14 mouse cellular contexts compared by ENCODE assay signal in genomic region chr15:10011289-10012234, GRCm38 (mm10).
DNase-seq lines count a peak whose midpoint lies in the region; ATAC-seq and TF ChIP-seq lines count a peak whose summit lies in the region.
"Had no signal": no experiment of that assay in that cellular context is flagged by ENCODE, and none has a peak within 500 bp of the region (broad histone marks: within the 10 kb centered on the region; RNA-seq: fewer than 3 reads in every experiment).

No protein-coding gene starts in this region.

- intact Hi-C loops in gastrocnemius, adult 2 months (cut with DNase I), result no loop called here

- no peaks in the 10 kb centered on the region; the same call in 1 of the 2 replicates for H3K4me1 ChIP-seq in forebrain, postnatal 0 days (ENCODE audit: insufficient read depth)
- no peaks in the 10 kb centered on the region for H3K4me1 ChIP-seq in neural tube, embryonic 14.5 days (ENCODE audit: control insufficient read depth, insufficient read depth, low read length)
- H3K4me1 ChIP-seq: embryonic facial prominence, embryonic 15.5 days; limb, embryonic 15.5 days; stomach, embryonic 15.5 days had no signal

- H3K4me2 ChIP-seq in forebrain, postnatal 0 days (ENCODE audit: low read depth), result no peak overlapping the region
- no peak overlapping the region for H3K4me2 ChIP-seq in neural tube, embryonic 14.5 days (ENCODE audit: low read depth, low read length)
- H3K4me2 ChIP-seq: embryonic facial prominence, embryonic 15.5 days; limb, embryonic 15.5 days; stomach, embryonic 15.5 days had no signal

- TF ChIP-seq CTCF in forebrain, postnatal 0 days (IDR thresholded peaks at IDR 0.05; ENCODE audit: low read depth), result no peak
- no peak for TF ChIP-seq CTCF in gastrocnemius, adult 2 months (IDR thresholded peaks at IDR 0.05)

- H3K27ac ChIP-seq in forebrain, postnatal 0 days (ENCODE audit: low read depth, low read length), result peak overlapping the region; percentile 54; the same call in 1 of the 2 replicates
- no peak overlapping the region for H3K27ac ChIP-seq in neural tube, embryonic 14.5 days (ENCODE audit: low read depth, low read length)
- no peak overlapping the region for H3K27ac ChIP-seq in gastrocnemius, adult 2 months
- H3K27ac ChIP-seq: embryonic facial prominence, embryonic 15.5 days; heart, adult 2 months; limb, embryonic 15.5 days; stomach, embryonic 15.5 days had no signal

- ATAC-seq in forebrain, postnatal 0 days, result peak; percentile 100
- ATAC-seq in neural tube, embryonic 14.5 days (ENCODE audit: low read depth), result peak; percentile 99
- ATAC-seq in erythroid progenitor cell, adult 5-6 weeks (replicated peaks; ENCODE audit: low FRiP score, poor library complexity, severe bottlenecking), result no peak

- no peaks in the 10 kb centered on the region for H3K27me3 ChIP-seq in forebrain, postnatal 0 days (ENCODE audit: insufficient read depth, low read length)
- H3K27me3 ChIP-seq in neural tube, embryonic 14.5 days (ENCODE audit: control insufficient read depth, insufficient read depth, low read length), result no peaks in the 10 kb centered on the region
- H3K27me3 ChIP-seq: embryonic facial prominence, embryonic 15.5 days; limb, embryonic 15.5 days; stomach, embryonic 15.5 days had no signal

- peak; percentile 50 for DNase-seq in embryo, embryonic 10.5 days (ENCODE audit: low spot score)
- peak; percentile 79 for DNase-seq in forebrain, postnatal 0 days
- DNase-seq in layer of hippocampus, adult 9-11 months, result peak; percentile 41
- no peak for DNase-seq in gastrocnemius, adult 2 months
- DNase-seq in lung, postnatal 25 days (ENCODE audit: low spot score), result no peak
- no peak for DNase-seq in heart, postnatal 4 days
- DNase-seq: adrenal gland, adult 2 months; heart, adult 2 months; kidney, adult 9 months had no signal

- WGBS in forebrain, postnatal 0 days, result 23% methylated on average over 7 of the region's 7 CpGs
- WGBS in neural tube, embryonic 14.5 days, result 44% methylated on average over 7 of the region's 7 CpGs

- no peak overlapping the region for H3K4me3 ChIP-seq in forebrain, postnatal 0 days (ENCODE audit: low read depth, low read length)
- H3K4me3 ChIP-seq in neural tube, embryonic 14.5 days (ENCODE audit: low read depth, low read length), result no peak overlapping the region
- no peak overlapping the region for H3K4me3 ChIP-seq in gastrocnemius, adult 2 months
- H3K4me3 ChIP-seq: embryonic facial prominence, embryonic 15.5 days; heart, adult 2 months; limb, embryonic 15.5 days; stomach, embryonic 15.5 days had no signal

- no peak overlapping the region for H3K9ac ChIP-seq in forebrain, postnatal 0 days
- no peak overlapping the region for H3K9ac ChIP-seq in neural tube, embryonic 14.5 days (replicated peaks; ENCODE audit: low read depth, low read length)
- H3K9ac ChIP-seq: embryonic facial prominence, embryonic 15.5 days; limb, embryonic 15.5 days; stomach, embryonic 15.5 days had no signal

- H3K36me3 ChIP-seq in forebrain, postnatal 0 days (ENCODE audit: insufficient read depth), result no peaks in the 10 kb centered on the region
- no peaks in the 10 kb centered on the region for H3K36me3 ChIP-seq in neural tube, embryonic 14.5 days (ENCODE audit: control insufficient read depth, insufficient read depth, low read length)
- H3K36me3 ChIP-seq: embryonic facial prominence, embryonic 15.5 days; limb, embryonic 15.5 days; stomach, embryonic 15.5 days had no signal

- H3K9me3 ChIP-seq in forebrain, postnatal 0 days (ENCODE audit: low read length), result no peaks in the 10 kb centered on the region
- no peaks in the 10 kb centered on the region for H3K9me3 ChIP-seq in neural tube, embryonic 14.5 days (ENCODE audit: control insufficient read depth, low read length)
- H3K9me3 ChIP-seq: embryonic facial prominence, embryonic 15.5 days; limb, embryonic 15.5 days; stomach, embryonic 15.5 days had no signal

Comparison
In these comparisons a context has a peak if more than half of its experiments do, and no peak if none do; other contexts are left out.
1. DNase-seq: peak in embryo, embryonic 10.5 days (single experiment), forebrain, postnatal 0 days (single experiment) and layer of hippocampus, adult 9-11 months (single experiment); none in gastrocnemius, adult 2 months (single experiment), lung, postnatal 25 days (single experiment) and heart, postnatal 4 days (single experiment).